Mouse (Mus musculus) forebrain, embryonic 14.5 days (tissue): Measurements from ENCODE around the gene Bend6. TPM values are rescaled to one million over a fixed set of nuclear protein-coding genes. Genes with fewer than 3 reads are reported as not detected.

Source experiments
- ATAC-seq: fragments of 200-750 bp; cut with Nextera tagmentation; 2 replicates; pipeline ENCODE4 v1.8.0; 2017; ENCODE audit warnings: mild to moderate bottlenecking, moderate library complexity
- DNase-seq: peaks from one replicate; pipeline ENCODE4 v3.0.0-alpha.2; 2015; ENCODE audit warnings: low spot score
- H3K27ac ChIP-seq: fragments of 300-500 bp; sonication (generic); 2 replicates; pipeline ENCODE4 v1.5.1; 2014; ENCODE audit warnings: low read depth, mild to moderate bottlenecking, control low read depth, low read length, moderate library complexity
- H3K27me3 ChIP-seq: fragments of 300-500 bp; sonication (generic); replicated peaks from 2 replicates; pipeline ENCODE4 v1.6.1; 2014; ENCODE audit warnings: low read length, control low read depth, mixed read lengths; ENCODE audit not compliant: control insufficient read depth, insufficient read depth
- H3K36me3 ChIP-seq: fragments of 300-500 bp; sonication (generic); 2 replicates; pipeline ENCODE4 v1.6.1; 2014; ENCODE audit warnings: low read length, control low read depth; ENCODE audit not compliant: control insufficient read depth, insufficient read depth
- H3K4me1 ChIP-seq: fragments of 300-500 bp; sonication (generic); 2 replicates; pipeline ENCODE4 v1.6.1; 2014; ENCODE audit warnings: antibody characterized with exemption, low read length, control low read depth; ENCODE audit not compliant: control insufficient read depth, insufficient read depth
- H3K4me2 ChIP-seq: fragments of 300-500 bp; sonication (generic); 2 replicates; pipeline ENCODE4 v1.6.1; 2014; ENCODE audit warnings: mild to moderate bottlenecking, control low read depth, low read length
- H3K4me3 ChIP-seq: fragments of 300-500 bp; sonication (generic); 2 replicates; pipeline ENCODE4 v1.5.1; 2014; ENCODE audit warnings: low read depth, low read length, control low read depth
- H3K9ac ChIP-seq: fragments of 300-500 bp; sonication (generic); 2 replicates; pipeline ENCODE4 v1.6.1; 2014; ENCODE audit warnings: mild to moderate bottlenecking, low read length, control low read depth, moderate library complexity
- H3K9me3 ChIP-seq: fragments of 300-500 bp; sonication (generic); replicated peaks from 2 replicates; pipeline ENCODE4 v1.6.1; 2016; ENCODE audit warnings: low read length, control low read depth, mixed read lengths; ENCODE audit not compliant: control insufficient read depth
- WGBS: fragments of 180-500 bp; shearing (Covaris S2); extraction: QIAGEN DNeasy Blood & Tissue Kit; methylation state at CpG from one replicate; pipeline ENCODE4 v1.1.7; 2014; 5-methylcytosine and 5-hydroxymethylcytosine counted together
- polyA plus RNA-seq: library from polyadenylated mRNA; unstranded; fragments of >200 nt; fragmentation: Nextera tagmentation; extraction: Ambion mirVana; gene quantifications from 2 replicates; pipeline ENCODE4 v1.2.1, GENCODE M21; 2014

Bend6 gene
- polyA plus RNA-seq, 1 experiment from 2014 or later = 32.2 TPM

- no peaks in the 10 kb centered on the region for H3K4me1 ChIP-seq
Observed at GRCm38 (mm10) chr1:33922975-33923374, 15.4 kb upstream of the Bend6 start.

GRCm38 (mm10) chr1:33916554-33916953 is 8.9 kb upstream of the Bend6 start:
- no peak for DNase-seq
- Histone ChIP-seq H3K4me2 (no peak overlapping the region), H3K27me3 (no peaks in the 10 kb centered on the region), H3K9me3 (no peaks in the 10 kb centered on the region), H3K27ac (no peak overlapping the region), H3K36me3 (no peaks in the 10 kb centered on the region), H3K9ac (no peak overlapping the region), H3K4me1 (no peaks in the 10 kb centered on the region), H3K4me3 (no peak overlapping the region)
- 93% methylated on average over 5 of the region's 5 CpGs for WGBS
- ATAC-seq = no peak

More at GRCm38 (mm10) chr1:33922975-33923374, 15.4 kb upstream of the Bend6 start:
- Histone ChIP-seq H3K27me3 (no peaks in the 10 kb centered on the region), H3K4me3 (no peak overlapping the region), H3K9ac (no peak overlapping the region), H3K4me2 (no peak overlapping the region), H3K36me3 (no peaks in the 10 kb centered on the region), H3K9me3 (no peaks in the 10 kb centered on the region), H3K27ac (no peak overlapping the region)
- no peak for ATAC-seq
- no peak for DNase-seq
- WGBS = 83% methylated on average over 7 of the region's 7 CpGs

DNA sequence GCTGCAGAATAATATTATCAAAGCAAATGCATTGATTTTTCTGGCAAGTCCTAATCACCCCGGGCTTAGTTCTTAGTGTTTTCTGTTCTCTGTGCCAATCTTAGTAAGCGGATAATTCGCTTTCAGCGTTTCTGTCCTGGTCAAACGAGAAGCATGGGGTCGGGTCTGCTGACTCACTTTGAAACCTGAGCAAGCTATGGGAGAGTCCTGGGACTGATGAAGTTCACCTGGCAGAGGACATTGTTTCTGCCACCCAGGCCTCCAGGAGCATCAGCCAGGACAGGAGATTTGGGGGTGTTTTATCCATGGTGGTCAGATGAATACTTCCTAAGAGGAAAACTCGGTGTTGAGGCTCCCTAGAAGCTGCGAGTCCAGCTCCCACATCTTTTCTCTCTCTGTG is 4.0 kb upstream of the Bend6 start:
- Histone ChIP-seq H3K4me1 (peaks cover 8% of the 10 kb centered on the region; the same call in 1 of the 2 replicates), H3K4me2 (no peak overlapping the region), H3K27ac (no peak overlapping the region), H3K27me3 (peaks cover 10% of the 10 kb centered on the region; the same call in 1 of the 2 replicates), H3K9ac (no peak overlapping the region), H3K36me3 (no peaks in the 10 kb centered on the region), H3K9me3 (no peaks in the 10 kb centered on the region), H3K4me3 (no peak overlapping the region)
- no peak for DNase-seq
- no peak for ATAC-seq
- 76% methylated on average over 8 of the region's 8 CpGs for WGBS

DNA sequence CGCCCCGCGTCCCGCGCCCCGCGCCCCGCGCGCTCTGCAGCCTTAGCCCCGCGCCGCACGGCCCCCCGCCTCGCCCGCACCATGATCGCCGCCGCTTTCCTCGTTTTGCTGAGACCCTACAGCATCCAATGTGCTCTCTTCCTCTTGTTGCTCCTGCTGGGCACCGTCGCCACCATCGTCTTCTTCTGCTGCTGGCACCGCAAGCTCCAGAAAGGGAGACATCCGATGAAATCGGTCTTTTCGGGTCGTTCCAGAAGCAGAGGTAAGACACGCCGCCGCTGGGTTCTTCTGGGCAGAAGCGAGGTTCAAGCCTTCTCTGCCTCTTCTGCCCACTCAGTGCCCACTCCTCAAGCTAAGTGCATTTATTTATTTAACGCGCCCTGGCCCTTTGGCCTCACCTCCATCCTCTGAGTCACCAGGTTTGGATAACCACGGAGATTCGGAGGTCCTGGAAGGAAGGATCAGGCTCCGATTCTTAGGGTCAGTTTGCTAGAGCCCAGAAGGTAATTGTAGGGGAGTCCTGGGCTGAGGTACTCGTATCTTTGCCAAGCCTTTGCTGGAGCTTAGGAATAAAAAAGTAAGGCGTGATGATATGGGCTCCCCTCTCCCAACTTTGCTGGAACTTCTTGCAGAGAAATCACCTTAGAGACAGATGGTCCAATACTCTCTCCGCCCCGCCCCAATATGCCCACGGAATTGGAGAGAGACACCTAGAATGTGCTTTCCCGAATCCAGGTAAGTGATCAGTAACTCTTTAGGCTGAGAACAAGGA is 761 bp upstream of the Bend6 start, which contains the start of gene Dst:
Gene Dst, plus strand, starts transcription at position 35 of the 772 bp plus-strand sequence.
- ATAC-seq (peak; percentile 5; the same call in 1 of the 2 replicates), DNase-seq (no peak)
- Histone ChIP-seq H3K4me3 (peak within 1 kb of the TSS; percentile 63), H3K27ac (peak within 1 kb of the TSS; percentile 72; the same call in 1 of the 2 replicates), H3K4me2 (peak within 1 kb of the TSS; percentile 81), H3K36me3 (no peaks in the 10 kb centered on the region), H3K9ac (peak within 1 kb of the TSS; percentile 74), H3K9me3 (no peaks in the 10 kb centered on the region), H3K27me3 (peaks cover 15% of the 10 kb centered on the region; the same call in 1 of the 2 replicates), H3K4me1 (peaks cover 8% of the 10 kb centered on the region; the same call in 1 of the 2 replicates)
- WGBS = 6% methylated on average over 33 of the region's 44 CpGs

DNA sequence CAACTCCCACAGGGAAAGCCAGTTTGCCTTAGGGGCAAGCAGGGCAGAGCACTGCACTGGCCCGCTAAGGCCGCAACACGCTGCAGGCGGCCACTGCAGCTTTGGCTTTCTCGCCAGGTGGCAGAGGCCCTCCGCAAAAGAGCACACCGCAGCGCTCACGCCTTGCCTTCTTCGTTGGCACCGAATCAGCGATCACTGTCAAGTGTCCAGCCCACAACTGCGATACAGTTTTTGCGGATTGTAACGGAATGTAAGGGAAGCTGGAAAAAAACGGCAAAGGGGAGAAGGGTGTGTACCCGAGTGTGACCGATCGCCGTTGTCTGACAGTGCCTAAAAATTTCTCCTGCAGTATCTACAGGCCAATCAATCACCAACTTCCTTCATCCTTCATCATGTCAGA is 689 bp downstream of the Bend6 start:
- no peaks in the 10 kb centered on the region for H3K36me3 ChIP-seq
- no peaks in the 10 kb centered on the region for H3K9me3 ChIP-seq
- H3K4me1 ChIP-seq = peaks cover 8% of the 10 kb centered on the region; the same call in 1 of the 2 replicates
- peaks cover 15% of the 10 kb centered on the region; the same call in 1 of the 2 replicates for H3K27me3 ChIP-seq
- H3K27ac ChIP-seq = 0 out of 2 replicates have a peak overlapping the region, but pooled peaks have one; percentile 33
- DNase-seq (peak; percentile 52), ATAC-seq (peak; percentile 31)
- WGBS = 1% methylated on average over 20 of the region's 20 CpGs
- peak overlapping the region; percentile 63 for H3K4me3 ChIP-seq
- peak overlapping the region; percentile 81 for H3K4me2 ChIP-seq
- H3K9ac ChIP-seq = peak overlapping the region; percentile 74

GRCm38 (mm10) chr1:33906216-33906615 is 1.4 kb downstream of the Bend6 start:
- 37% methylated on average over 10 of the region's 10 CpGs for WGBS
- no peak overlapping the region for H3K27ac ChIP-seq

GRCm38 (mm10) chr1:33903587-33903986 is 4.0 kb downstream of the Bend6 start:
- 35% methylated on average over 9 of the region's 9 CpGs for WGBS
- no peak overlapping the region for H3K9ac ChIP-seq
- H3K27me3 ChIP-seq = peaks cover 7% of the 10 kb centered on the region; the same call in 1 of the 2 replicates
- DNase-seq = no peak
- H3K36me3 ChIP-seq = no peaks in the 10 kb centered on the region
- peaks cover 7% of the 10 kb centered on the region; the same call in 1 of the 2 replicates for H3K4me1 ChIP-seq
- no peak overlapping the region for H3K4me2 ChIP-seq
- H3K4me3 ChIP-seq = no peak overlapping the region
- H3K9me3 ChIP-seq = no peaks in the 10 kb centered on the region
- no peak overlapping the region for H3K27ac ChIP-seq
- ATAC-seq = no peak

More at GRCm38 (mm10) chr1:33906216-33906615, 1.4 kb downstream of the Bend6 start:
- Histone ChIP-seq H3K36me3 (no peaks in the 10 kb centered on the region), H3K4me1 (peaks cover 8% of the 10 kb centered on the region; the same call in 1 of the 2 replicates), H3K9ac (0 out of 2 replicates have a peak overlapping the region, but pooled peaks have one; percentile 4), H3K4me3 (peak overlapping the region; percentile 8; the same call in 1 of the 2 replicates), H3K27me3 (peaks cover 15% of the 10 kb centered on the region; the same call in 1 of the 2 replicates), H3K4me2 (peak overlapping the region; percentile 81), H3K9me3 (no peaks in the 10 kb centered on the region)
- ATAC-seq = no peak
- DNase-seq = no peak

DNA sequence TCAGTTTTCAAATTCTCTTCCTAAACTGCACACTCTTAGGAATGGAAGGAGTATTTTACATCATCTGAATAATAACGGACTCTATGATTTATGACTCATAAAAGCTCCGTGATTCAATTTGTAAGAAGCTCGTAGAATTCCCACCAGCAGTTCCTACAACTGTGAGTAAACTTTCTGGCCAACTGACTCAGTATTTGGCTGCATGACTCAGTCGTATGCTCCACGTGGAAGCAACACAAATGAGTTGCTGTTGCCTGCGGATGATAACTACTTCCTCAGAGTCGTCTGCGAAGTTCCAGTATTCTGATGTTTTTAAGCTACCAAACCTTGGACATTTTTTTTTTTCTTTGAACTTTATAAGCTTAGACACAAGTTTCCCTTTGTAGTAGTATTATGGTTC is 7.4 kb downstream of the Bend6 start:
- no peak overlapping the region for H3K4me3 ChIP-seq
- H3K4me2 ChIP-seq = no peak overlapping the region
- H3K27me3 ChIP-seq = no peaks in the 10 kb centered on the region
- H3K9ac ChIP-seq = no peak overlapping the region
- ATAC-seq (no peak), DNase-seq (no peak)
- no peaks in the 10 kb centered on the region for H3K9me3 ChIP-seq
- 92% methylated on average over 8 of the region's 8 CpGs for WGBS
- H3K4me1 ChIP-seq = no peaks in the 10 kb centered on the region
- H3K36me3 ChIP-seq = no peaks in the 10 kb centered on the region
- no peak overlapping the region for H3K27ac ChIP-seq

GRCm38 (mm10) chr1:33898373-33898772 is 9.2 kb downstream of the Bend6 start:
- no peaks in the 10 kb centered on the region for H3K27me3 ChIP-seq
- H3K4me3 ChIP-seq = no peak overlapping the region
- H3K4me1 ChIP-seq = no peaks in the 10 kb centered on the region
- H3K27ac ChIP-seq = no peak overlapping the region
- 96% methylated on average over 6 of the region's 6 CpGs for WGBS
- no peaks in the 10 kb centered on the region for H3K9me3 ChIP-seq
- H3K36me3 ChIP-seq = no peaks in the 10 kb centered on the region
- ATAC-seq (no peak), DNase-seq (no peak)
- H3K9ac ChIP-seq = no peak overlapping the region
- no peak overlapping the region for H3K4me2 ChIP-seq
